Mouse (Mus musculus) hindbrain, postnatal 0 days (tissue): ENCODE data around the gene Dglucy. TPM values are rescaled to one million over a fixed set of nuclear protein-coding genes. Genes with fewer than 3 reads are reported as not detected.
A peak's percentile ranks its signal among the peaks of the same experiment; 100 is the strongest.

Experiments
- ATAC-seq: fragments of 200-750 bp; cut with Nextera tagmentation; 2 replicates; pipeline ENCODE4 v1.8.0; 2017; ENCODE audit warnings: mild to moderate bottlenecking, moderate TSS enrichment, moderate library complexity
- DNase-seq: peaks from one replicate; pipeline ENCODE4 v3.0.0-alpha.2; 2015; ENCODE audit warnings: low spot score
- H3K27ac ChIP-seq: fragments of 300-500 bp; sonication (generic); 2 replicates; pipeline ENCODE4 v1.5.1; 2014; ENCODE audit warnings: mild to moderate bottlenecking
- H3K27me3 ChIP-seq: fragments of 300-500 bp; sonication (generic); 2 replicates; pipeline ENCODE4 v1.6.1; 2014; ENCODE audit warnings: low read length, mixed read lengths; ENCODE audit not compliant: insufficient read depth
- H3K36me3 ChIP-seq: fragments of 300-500 bp; sonication (generic); 2 replicates; pipeline ENCODE4 v1.6.1; 2014; ENCODE audit warnings: low read length, mixed read lengths; ENCODE audit not compliant: insufficient read depth
- H3K4me1 ChIP-seq: fragments of 300-500 bp; sonication (generic); 2 replicates; pipeline ENCODE4 v1.6.1; 2014; ENCODE audit warnings: antibody characterized with exemption, low read length, mixed read lengths; ENCODE audit not compliant: insufficient read depth
- H3K4me2 ChIP-seq: fragments of 300-500 bp; sonication (generic); 2 replicates; pipeline ENCODE4 v1.6.1; 2014; ENCODE audit warnings: low read depth, mild to moderate bottlenecking, low read length, moderate library complexity, mixed read lengths
- H3K4me3 ChIP-seq: fragments of 300-500 bp; sonication (generic); 2 replicates; pipeline ENCODE4 v1.5.1; 2014; ENCODE audit warnings: low read length
- H3K9ac ChIP-seq: fragments of 300-500 bp; sonication (generic); replicated peaks from 2 replicates; pipeline ENCODE4 v1.6.1; 2014; ENCODE audit warnings: mild to moderate bottlenecking, low read length, moderate library complexity, mixed read lengths
- H3K9me3 ChIP-seq: fragments of 300-500 bp; sonication (generic); 2 replicates; pipeline ENCODE4 v1.6.1; 2016; ENCODE audit warnings: low read length, mixed read lengths
- CTCF ChIP-seq: IDR thresholded peaks from 2 replicates; pipeline ENCODE4 v1.5.1; 2016; ENCODE audit warnings: antibody characterized with exemption, control low read depth, low read depth
- WGBS: fragments of 180-500 bp; shearing (Covaris S2); extraction: QIAGEN DNeasy Blood & Tissue Kit; methylation state at CpG from one replicate; pipeline ENCODE4 v1.1.7; 2014; 5-methylcytosine and 5-hydroxymethylcytosine counted together
- polyA plus RNA-seq: library from polyadenylated mRNA; unstranded; fragments of >200 nt; fragmentation: Nextera tagmentation; extraction: Ambion mirVana; gene quantifications from 2 replicates; pipeline ENCODE4 v1.2.1, GENCODE M21; 2015
- total RNA-seq: library from RNA; depleted of rRNA; stranded (reverse); fragments of >200 nt; gene quantifications from 2 replicates; pipeline ENCODE4 v1.2.3, GENCODE M21; 2014

Dglucy gene
- total and polyA plus RNA-seq, 2 experiments from 2014 or later = 3.4 to 4.8 TPM

DNA sequence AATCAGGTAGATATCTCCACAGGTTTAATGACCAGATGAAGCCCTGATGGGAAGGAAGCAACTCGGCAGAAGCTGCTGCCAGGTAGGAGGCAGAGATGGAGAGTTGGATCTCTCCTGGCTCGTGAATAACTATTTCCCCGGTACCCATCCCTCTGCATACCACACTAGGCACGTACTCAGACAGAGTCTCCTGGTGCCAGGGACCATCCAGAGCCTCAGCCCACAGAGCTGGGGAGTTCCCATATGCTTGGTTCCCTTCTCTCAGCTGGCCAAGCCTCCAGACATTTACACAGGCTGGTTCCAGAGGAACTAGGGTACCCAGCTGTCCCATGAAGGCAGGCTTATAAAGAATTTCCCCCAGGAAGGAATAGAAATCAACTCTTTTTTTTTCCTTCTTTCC lies 108.0 kb downstream of the Dglucy start:
- DNase-seq (no peak), ATAC-seq (no peak)
- Histone ChIP-seq H3K9ac (no peak overlapping the region), H3K27me3 (no peaks in the 10 kb centered on the region), H3K36me3 (no peaks in the 10 kb centered on the region), H3K27ac (no peak overlapping the region), H3K4me3 (no peak overlapping the region), H3K4me2 (no peak overlapping the region), H3K4me1 (no peaks in the 10 kb centered on the region), H3K9me3 (no peaks in the 10 kb centered on the region)
- no peak for TF ChIP-seq CTCF
- 63% methylated on average over 4 of the region's 4 CpGs for WGBS

DNA sequence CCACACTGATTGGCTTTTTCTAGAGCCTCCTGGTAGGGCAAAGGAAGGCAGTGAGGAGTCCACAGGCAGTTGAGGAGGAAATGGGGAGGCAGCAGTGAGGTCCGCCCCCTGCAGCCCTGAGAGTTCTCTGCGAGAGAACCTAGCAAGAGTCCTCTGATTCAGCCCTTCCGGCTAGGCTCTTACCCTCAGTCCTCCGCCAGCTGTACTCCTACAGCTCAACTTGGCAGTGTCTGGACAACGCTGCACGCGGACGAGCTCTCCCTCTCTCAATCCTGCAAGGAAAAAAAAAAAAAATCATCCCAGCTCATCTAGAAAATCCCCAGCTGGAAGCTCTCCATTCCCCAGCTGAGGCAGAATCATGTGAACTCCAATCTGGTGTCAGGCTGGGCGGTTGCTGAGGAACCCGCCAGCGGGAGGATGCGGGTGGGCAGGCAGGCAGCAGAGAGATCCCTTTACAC lies 109.0 kb downstream of the Dglucy start:
- ATAC-seq (peak; percentile 79), DNase-seq (peak; percentile 77)
- H3K4me3 ChIP-seq = no peak overlapping the region
- H3K27me3 ChIP-seq = no peaks in the 10 kb centered on the region
- TF ChIP-seq CTCF = no peak
- H3K9me3 ChIP-seq = no peaks in the 10 kb centered on the region
- H3K27ac ChIP-seq = no peak overlapping the region
- H3K36me3 ChIP-seq = no peaks in the 10 kb centered on the region
- H3K9ac ChIP-seq = no peak overlapping the region; the same call in 1 of the 2 replicates
- H3K4me2 ChIP-seq = peak overlapping the region; percentile 10
- WGBS = 22% methylated on average over 12 of the region's 12 CpGs
- no peaks in the 10 kb centered on the region for H3K4me1 ChIP-seq

GRCm38 (mm10) chr12:100890548-100890947 lies 111.7 kb downstream of the Dglucy start:
- Histone ChIP-seq H3K4me1 (peaks cover 2% of the 10 kb centered on the region; the same call in 1 of the 2 replicates), H3K9me3 (no peaks in the 10 kb centered on the region), H3K4me3 (no peak overlapping the region), H3K27me3 (no peaks in the 10 kb centered on the region), H3K4me2 (no peak overlapping the region), H3K27ac (no peak overlapping the region), H3K9ac (no peak overlapping the region), H3K36me3 (no peaks in the 10 kb centered on the region)
- no peak for TF ChIP-seq CTCF
- WGBS = 91% methylated on average over 3 of the region's 3 CpGs
- ATAC-seq (no peak), DNase-seq (no peak)

GRCm38 (mm10) chr12:100895504-100895903 lies 116.6 kb downstream of the Dglucy start:
- 2% methylated on average over 2 of the region's 2 CpGs for WGBS
- DNase-seq (peak; percentile 46), ATAC-seq (0 out of 2 replicates have a peak, but pooled peaks have one; percentile 16)
- Histone ChIP-seq H3K36me3 (no peaks in the 10 kb centered on the region), H3K9me3 (no peaks in the 10 kb centered on the region), H3K9ac (no peak overlapping the region), H3K27ac (no peak overlapping the region), H3K4me2 (no peak overlapping the region), H3K4me3 (no peak overlapping the region), H3K4me1 (peaks cover 19% of the 10 kb centered on the region), H3K27me3 (no peaks in the 10 kb centered on the region)
- no peak for TF ChIP-seq CTCF

DNA sequence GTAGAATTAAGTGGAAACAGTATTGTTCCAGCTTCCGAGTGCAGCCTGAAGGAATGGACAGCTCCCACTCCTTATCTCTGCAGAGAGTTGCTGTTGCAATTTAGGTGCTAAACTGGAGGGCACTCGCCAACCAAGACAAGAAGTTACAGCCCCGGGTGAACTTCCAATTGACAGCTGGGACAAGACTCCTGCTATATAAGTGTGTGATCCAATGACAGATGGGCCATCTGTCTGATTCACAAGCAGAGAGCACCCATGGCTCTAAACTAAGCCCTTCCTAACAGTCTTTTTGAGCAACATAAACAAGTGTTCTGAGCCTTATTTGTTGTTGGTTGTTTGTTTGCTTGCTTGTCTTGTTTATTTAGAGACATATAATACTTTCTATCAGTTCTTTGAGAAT lies 117.8 kb downstream of the Dglucy start:
- Histone ChIP-seq H3K4me1 (peaks cover 19% of the 10 kb centered on the region), H3K9me3 (no peaks in the 10 kb centered on the region), H3K4me3 (no peak overlapping the region), H3K4me2 (no peak overlapping the region), H3K36me3 (no peaks in the 10 kb centered on the region), H3K27me3 (no peaks in the 10 kb centered on the region), H3K9ac (no peak overlapping the region), H3K27ac (no peak overlapping the region)
- no peak for TF ChIP-seq CTCF
- 61% methylated on average over 3 of the region's 3 CpGs for WGBS
- ATAC-seq (no peak), DNase-seq (no peak)

DNA sequence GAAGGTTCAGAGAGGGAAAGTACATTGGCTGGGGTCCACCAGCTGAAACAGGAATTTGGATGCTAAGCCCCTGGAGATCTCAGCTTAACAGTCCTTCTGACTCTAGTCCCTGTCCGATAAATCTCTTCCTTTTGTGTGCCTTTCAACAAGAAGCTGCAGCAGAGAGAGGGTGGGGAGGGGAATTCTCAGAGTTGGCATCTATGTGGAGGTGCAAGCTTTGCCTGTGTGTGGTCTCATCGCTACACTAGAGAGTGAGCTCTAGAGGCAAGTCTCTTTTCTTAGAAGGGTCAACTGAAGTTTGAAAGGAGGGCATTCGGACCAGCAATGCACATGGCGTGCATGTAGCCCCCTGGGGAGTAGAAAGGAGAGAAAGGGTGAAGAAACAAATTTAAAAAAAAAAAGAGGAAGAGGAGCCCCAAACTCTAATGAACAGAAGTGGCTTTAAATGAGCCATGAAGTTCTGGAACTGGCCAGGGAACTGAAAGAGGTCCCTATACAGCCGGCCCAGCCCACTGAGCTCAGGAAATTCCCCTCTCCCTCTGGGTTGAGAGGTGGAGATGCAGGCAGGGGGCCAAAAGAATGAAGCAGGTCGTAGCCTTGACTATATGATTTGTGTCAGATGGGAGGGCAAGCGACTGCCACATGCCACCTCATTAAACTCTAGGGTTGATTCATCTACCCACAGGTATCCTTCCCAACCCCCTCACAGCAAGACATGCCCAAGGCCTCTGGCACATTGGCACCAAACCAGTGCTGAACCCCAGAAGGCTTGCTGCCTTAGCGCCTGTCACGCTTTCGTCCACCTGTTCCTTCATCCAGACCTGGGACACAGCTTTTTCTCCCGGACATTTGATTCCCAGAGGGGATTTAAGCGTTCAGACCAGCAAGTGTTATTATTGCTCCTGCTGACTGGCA lies 119.1 kb downstream of the Dglucy start:
- no peaks in the 10 kb centered on the region for H3K36me3 ChIP-seq
- 18% methylated on average over 12 of the region's 12 CpGs for WGBS
- peak overlapping the region; percentile 81 for H3K4me2 ChIP-seq
- H3K9me3 ChIP-seq = no peaks in the 10 kb centered on the region
- TF ChIP-seq CTCF = no peak
- H3K9ac ChIP-seq = peak overlapping the region; percentile 60; the same call in 1 of the 2 replicates
- H3K27ac ChIP-seq = no peak overlapping the region
- peaks cover 19% of the 10 kb centered on the region for H3K4me1 ChIP-seq
- ATAC-seq (no peak), DNase-seq (peak; percentile 34)
- H3K4me3 ChIP-seq = peak overlapping the region; percentile 47
- no peaks in the 10 kb centered on the region for H3K27me3 ChIP-seq
